Mouse (Mus musculus): ENCODE data around the gene Wwc2.

Gene Wwc2

GRCm38 (mm10) chr8:47939217-47939616, 51.5 kb downstream of the Wwc2 start:
- DNase-seq = no peak

GRCm38 (mm10) chr8:47936386-47936785, 54.3 kb downstream of the Wwc2 start:
- DNase-seq = no peak

GRCm38 (mm10) chr8:47935461-47935860, 55.3 kb downstream of the Wwc2 start:
- DNase-seq = no peak

- no peak for DNase-seq
Measured at GRCm38 (mm10) chr8:47933087-47933486, 57.6 kb downstream of the Wwc2 start.

GRCm38 (mm10) chr8:47932028-47932790, 58.5 kb downstream of the Wwc2 start:
- DNase-seq = peak; percentile 56

- DNase-seq = no peak
Measured at GRCm38 (mm10) chr8:47931371-47931770, 59.4 kb downstream of the Wwc2 start.

GRCm38 (mm10) chr8:47929615-47930014, 61.1 kb downstream of the Wwc2 start:
- no peak for DNase-seq

GRCm38 (mm10) chr8:47928604-47929185, 62.0 kb downstream of the Wwc2 start:
- DNase-seq = no peak

GRCm38 (mm10) chr8:47924921-47925320, 65.8 kb downstream of the Wwc2 start:
- DNase-seq = no peak

- no peak for DNase-seq
Measured at GRCm38 (mm10) chr8:47922816-47923215, 67.9 kb downstream of the Wwc2 start.

- DNase-seq = no peak
Measured at GRCm38 (mm10) chr8:47922011-47922410, 68.7 kb downstream of the Wwc2 start.

GRCm38 (mm10) chr8:47920575-47921144, 70.1 kb downstream of the Wwc2 start:
- no peak for DNase-seq

- no peak for DNase-seq
Measured at GRCm38 (mm10) chr8:47917060-47918035, 73.4 kb downstream of the Wwc2 start.

- DNase-seq = no peak
Measured at GRCm38 (mm10) chr8:47915521-47915920, 75.2 kb downstream of the Wwc2 start.

GRCm38 (mm10) chr8:47914946-47915345, 75.8 kb downstream of the Wwc2 start:
- no peak for DNase-seq

GRCm38 (mm10) chr8:47914161-47914560, 76.6 kb downstream of the Wwc2 start:
- DNase-seq = no peak

GRCm38 (mm10) chr8:47913621-47914020, 77.1 kb downstream of the Wwc2 start:
- no peak for DNase-seq

GRCm38 (mm10) chr8:47909681-47910080, 81.0 kb downstream of the Wwc2 start:
- no peak for DNase-seq

GRCm38 (mm10) chr8:47907056-47907455, 83.7 kb downstream of the Wwc2 start:
- DNase-seq = no peak

- no peak for DNase-seq
Measured at GRCm38 (mm10) chr8:47906142-47906541, 84.6 kb downstream of the Wwc2 start.

- DNase-seq = no peak
Measured at GRCm38 (mm10) chr8:47905256-47905655, 85.5 kb downstream of the Wwc2 start.

- DNase-seq = no peak
Measured at GRCm38 (mm10) chr8:47904004-47904403, 86.7 kb downstream of the Wwc2 start.

- DNase-seq = no peak
Measured at GRCm38 (mm10) chr8:47902704-47903103, 88.0 kb downstream of the Wwc2 start.
